Mouse (Mus musculus) midbrain, embryonic 12.5 days (tissue): ENCODE measurements at regions not wholly inside any gene's neighbourhood (a gene's known extent, or its start where the extent isn't known, plus 50 kb on each side); places are given as distances from the start of the nearest gene placed in this dataset.

Experiments used
- ATAC-seq: fragments of 200-750 bp; cut with Nextera tagmentation; 2 replicates; pipeline ENCODE4 v1.8.0; 2017; ENCODE audit warnings: low read depth, moderate TSS enrichment, moderate library complexity; ENCODE audit not compliant: low FRiP score
- H3K27ac ChIP-seq: fragments of 300-500 bp; sonication (generic); replicated peaks from 2 replicates; pipeline ENCODE4 v1.5.1; 2016; ENCODE audit warnings: mild to moderate bottlenecking
- H3K27me3 ChIP-seq: fragments of 300-500 bp; sonication (generic); 2 replicates; pipeline ENCODE4 v1.6.1; 2016; ENCODE audit warnings: mild to moderate bottlenecking
- H3K36me3 ChIP-seq: fragments of 300-500 bp; sonication (generic); 2 replicates; pipeline ENCODE4 v1.6.1; 2016
- H3K4me1 ChIP-seq: fragments of 300-500 bp; sonication (generic); 2 replicates; pipeline ENCODE4 v1.6.1; 2016
- H3K4me2 ChIP-seq: fragments of 300-500 bp; sonication (generic); replicated peaks from 2 replicates; pipeline ENCODE4 v1.6.1; 2016; ENCODE audit warnings: mild to moderate bottlenecking, moderate library complexity
- H3K4me3 ChIP-seq: fragments of 300-500 bp; sonication (generic); 2 replicates; pipeline ENCODE4 v1.5.1; 2016; ENCODE audit warnings: mild to moderate bottlenecking
- H3K9ac ChIP-seq: fragments of 300-500 bp; sonication (generic); replicated peaks from 2 replicates; pipeline ENCODE4 v1.6.1; 2016; ENCODE audit warnings: mild to moderate bottlenecking, moderate library complexity
- H3K9me3 ChIP-seq: fragments of 300-500 bp; sonication (generic); 2 replicates; pipeline ENCODE4 v1.6.1; 2016; ENCODE audit warnings: mild to moderate bottlenecking
- WGBS: fragments of 180-500 bp; shearing (Covaris S2); methylation state at CpG from one replicate; pipeline ENCODE4 v1.1.7; 2016; 5-methylcytosine and 5-hydroxymethylcytosine counted together

DNA sequence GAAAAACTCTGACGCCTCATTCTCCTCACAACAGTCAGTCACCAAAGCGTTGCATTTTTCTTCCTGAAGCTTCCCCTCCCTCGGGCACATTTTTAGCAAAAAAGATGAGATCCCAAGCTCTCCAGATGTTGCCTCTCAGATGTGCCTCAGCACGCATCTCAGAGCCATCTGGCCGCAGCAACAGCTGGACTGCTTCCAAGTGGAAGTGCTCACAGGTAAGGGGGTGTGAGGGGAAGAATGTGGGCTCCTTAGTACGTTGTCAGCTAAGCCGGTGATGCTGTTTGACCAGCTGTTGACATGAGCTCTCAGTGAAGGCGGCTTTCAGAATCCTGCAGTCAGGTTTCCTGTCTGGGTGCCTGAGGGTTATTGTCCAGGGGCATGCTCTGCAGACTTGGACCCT lies 58.2 kb upstream of the Vangl1 start:
- Histone ChIP-seq H3K4me2 (no peak overlapping the region), H3K36me3 (no peaks in the 10 kb centered on the region), H3K4me3 (no peak overlapping the region), H3K27me3 (no peaks in the 10 kb centered on the region), H3K9me3 (no peaks in the 10 kb centered on the region), H3K4me1 (no peaks in the 10 kb centered on the region), H3K27ac (no peak overlapping the region), H3K9ac (no peak overlapping the region)
- 68% methylated on average over 8 of the region's 8 CpGs for WGBS
- no peak for ATAC-seq

DNA sequence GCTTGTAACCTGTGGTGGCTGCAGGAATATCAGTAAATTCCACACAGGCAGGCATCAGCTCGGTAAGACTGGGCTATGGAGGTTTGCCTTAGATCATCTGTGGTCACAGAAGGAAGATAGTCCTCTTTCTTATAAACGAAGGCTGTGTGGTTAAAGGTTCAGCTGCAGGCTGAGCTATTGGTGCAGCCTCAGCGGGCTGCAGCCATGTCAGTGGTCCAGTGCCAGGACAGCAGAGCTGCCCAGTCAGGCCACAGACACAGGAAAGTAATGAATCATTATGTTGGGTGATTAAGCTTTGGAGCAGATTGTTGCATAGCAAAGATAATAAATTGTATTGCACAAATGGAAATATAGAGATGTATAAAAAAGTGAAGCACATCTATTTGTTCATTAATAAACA lies 57.0 kb upstream of the Vangl1 start:
- H3K4me2 ChIP-seq, result no peak overlapping the region
- H3K27ac ChIP-seq, result no peak overlapping the region
- no peaks in the 10 kb centered on the region for H3K27me3 ChIP-seq
- no peak overlapping the region for H3K4me3 ChIP-seq
- ATAC-seq, result no peak
- H3K9me3 ChIP-seq, result no peaks in the 10 kb centered on the region
- whole genome bisulfite sequencing, result 85% methylated on average over 3 of the region's 3 CpGs
- no peaks in the 10 kb centered on the region for H3K4me1 ChIP-seq
- H3K9ac ChIP-seq, result no peak overlapping the region
- H3K36me3 ChIP-seq, result no peaks in the 10 kb centered on the region
